Mouse (Mus musculus) lung, embryonic 14.5 days (tissue): ENCODE results near the gene Tmem273. TPM values are rescaled to one million over a fixed set of nuclear protein-coding genes. Genes with fewer than 3 reads are reported as not detected.

Experiments used
- ATAC-seq: fragments of 200-750 bp; cut with Nextera tagmentation; 2 replicates; pipeline ENCODE4 v1.8.0; 2017; ENCODE audit warnings: mild to moderate bottlenecking, moderate TSS enrichment, moderate library complexity; ENCODE audit not compliant: insufficient read depth
- DNase-seq: peaks from one replicate; pipeline ENCODE4 v3.0.0-alpha.2; 2015
- H3K27ac ChIP-seq: fragments of 300-500 bp; sonication (generic); 2 replicates; pipeline ENCODE4 v1.5.1; 2014; ENCODE audit warnings: low read depth, mild to moderate bottlenecking, moderate library complexity
- H3K27me3 ChIP-seq: fragments of 300-500 bp; sonication (generic); 2 replicates; pipeline ENCODE4 v1.6.1; 2014; ENCODE audit warnings: low read length, control low read depth; ENCODE audit not compliant: insufficient read depth
- H3K36me3 ChIP-seq: fragments of 300-500 bp; sonication (generic); 2 replicates; pipeline ENCODE4 v1.6.1; 2014; ENCODE audit warnings: control low read depth; ENCODE audit not compliant: insufficient read depth
- H3K4me1 ChIP-seq: fragments of 300-500 bp; sonication (generic); 2 replicates; pipeline ENCODE4 v1.6.1; 2014; ENCODE audit warnings: antibody characterized with exemption, control low read depth; ENCODE audit not compliant: insufficient read depth
- H3K4me2 ChIP-seq: fragments of 300-500 bp; sonication (generic); 2 replicates; pipeline ENCODE4 v1.6.1; 2014; ENCODE audit warnings: mild to moderate bottlenecking
- H3K4me3 ChIP-seq: fragments of 300-500 bp; sonication (generic); 2 replicates; pipeline ENCODE4 v1.5.1; 2014; ENCODE audit warnings: low read depth, low read length
- H3K9ac ChIP-seq: fragments of 300-500 bp; sonication (generic); 2 replicates; pipeline ENCODE4 v1.6.1; 2014
- H3K9me3 ChIP-seq: fragments of 300-500 bp; sonication (generic); 2 replicates; pipeline ENCODE4 v1.6.1; 2016; ENCODE audit warnings: low read depth, low read length, control low read depth
- CTCF ChIP-seq: IDR thresholded peaks from 2 replicates; pipeline ENCODE4 v1.5.1; 2016; ENCODE audit warnings: antibody characterized with exemption, low read depth
- WGBS: fragments of 180-500 bp; shearing (Covaris S2); extraction: QIAGEN DNeasy Blood & Tissue Kit; methylation state at CpG from one replicate; pipeline ENCODE4 v1.1.7; 2014; 5-methylcytosine and 5-hydroxymethylcytosine counted together
- polyA plus RNA-seq: library from polyadenylated mRNA; unstranded; fragments of >200 nt; fragmentation: Nextera tagmentation; extraction: Ambion mirVana; gene quantifications from 2 replicates; pipeline ENCODE4 v1.2.1, GENCODE M21; 2014

Gene Tmem273
- polyA plus RNA-seq, 1 experiment from 2014 or later = 1.4 TPM

- Histone ChIP-seq H3K4me3 (no peak overlapping the region), H3K4me1 (no peaks in the 10 kb centered on the region), H3K4me2 (no peak overlapping the region), H3K9ac (no peak overlapping the region), H3K9me3 (no peaks in the 10 kb centered on the region), H3K36me3 (no peaks in the 10 kb centered on the region), H3K27me3 (no peaks in the 10 kb centered on the region), H3K27ac (no peak overlapping the region)
- no peak for TF ChIP-seq CTCF
- DNase-seq (no peak), ATAC-seq (no peak)
- WGBS = 35% methylated on average over 4 of the region's 4 CpGs
Measured at GRCm38 (mm10) chr14:32772085-32772484, 13.7 kb upstream of the Tmem273 start.

- Histone ChIP-seq H3K9ac (no peak overlapping the region), H3K27ac (no peak overlapping the region), H3K4me2 (no peak overlapping the region), H3K27me3 (no peaks in the 10 kb centered on the region), H3K36me3 (no peaks in the 10 kb centered on the region), H3K4me3 (no peak overlapping the region), H3K9me3 (no peaks in the 10 kb centered on the region), H3K4me1 (no peaks in the 10 kb centered on the region)
- peak; percentile 81 for DNase-seq
- TF ChIP-seq CTCF = peak; percentile 61
- WGBS = 46% methylated on average over 3 of the region's 3 CpGs
- no peak for ATAC-seq
Measured at GRCm38 (mm10) chr14:32772791-32773190, 13.0 kb upstream of the Tmem273 start.

- Histone ChIP-seq H3K4me1 (no peaks in the 10 kb centered on the region), H3K9ac (no peak overlapping the region), H3K4me3 (no peak overlapping the region), H3K36me3 (no peaks in the 10 kb centered on the region), H3K4me2 (no peak overlapping the region), H3K27ac (no peak overlapping the region), H3K9me3 (no peaks in the 10 kb centered on the region), H3K27me3 (no peaks in the 10 kb centered on the region)
- 74% methylated on average over 3 of the region's 3 CpGs for WGBS
- ATAC-seq (no peak), DNase-seq (no peak)
- TF ChIP-seq CTCF = no peak
Measured at GRCm38 (mm10) chr14:32773456-32773855, 12.3 kb upstream of the Tmem273 start.

GRCm38 (mm10) chr14:32776077-32776476 is 9.7 kb upstream of the Tmem273 start:
- no peak for TF ChIP-seq CTCF
- Histone ChIP-seq H3K4me2 (no peak overlapping the region), H3K27me3 (no peaks in the 10 kb centered on the region), H3K4me3 (no peak overlapping the region), H3K27ac (no peak overlapping the region), H3K36me3 (no peaks in the 10 kb centered on the region), H3K4me1 (no peaks in the 10 kb centered on the region), H3K9me3 (no peaks in the 10 kb centered on the region), H3K9ac (no peak overlapping the region)
- WGBS = 75% methylated on average over 7 of the region's 7 CpGs
- DNase-seq (no peak), ATAC-seq (no peak)

GRCm38 (mm10) chr14:32778362-32778761 is 7.4 kb upstream of the Tmem273 start:
- Histone ChIP-seq H3K27ac (no peak overlapping the region), H3K9me3 (no peaks in the 10 kb centered on the region), H3K9ac (no peak overlapping the region), H3K4me1 (no peaks in the 10 kb centered on the region), H3K4me3 (no peak overlapping the region), H3K4me2 (no peak overlapping the region), H3K27me3 (no peaks in the 10 kb centered on the region), H3K36me3 (no peaks in the 10 kb centered on the region)
- no peak for ATAC-seq
- 81% methylated on average over 3 of the region's 3 CpGs for WGBS
- no peak for TF ChIP-seq CTCF
- DNase-seq = no peak

GRCm38 (mm10) chr14:32782866-32783265 is 2.9 kb upstream of the Tmem273 start:
- ATAC-seq (no peak), DNase-seq (no peak)
- H3K9ac ChIP-seq = no peak overlapping the region
- H3K27ac ChIP-seq = no peak overlapping the region
- no peaks in the 10 kb centered on the region for H3K4me1 ChIP-seq
- H3K9me3 ChIP-seq = no peaks in the 10 kb centered on the region
- H3K27me3 ChIP-seq = no peaks in the 10 kb centered on the region
- H3K4me3 ChIP-seq = no peak overlapping the region
- WGBS = 85% methylated on average over 4 of the region's 4 CpGs
- H3K4me2 ChIP-seq = no peak overlapping the region
- TF ChIP-seq CTCF = no peak
- no peaks in the 10 kb centered on the region for H3K36me3 ChIP-seq

- no peak for DNase-seq
- WGBS = 64% methylated on average over 12 of the region's 12 CpGs
- no peak for ATAC-seq
- Histone ChIP-seq H3K27me3 (no peaks in the 10 kb centered on the region), H3K4me2 (no peak overlapping the region), H3K27ac (no peak overlapping the region), H3K9me3 (no peaks in the 10 kb centered on the region), H3K4me3 (no peak overlapping the region), H3K36me3 (no peaks in the 10 kb centered on the region), H3K9ac (no peak overlapping the region), H3K4me1 (no peaks in the 10 kb centered on the region)
- no peak for TF ChIP-seq CTCF
Measured at GRCm38 (mm10) chr14:32784130-32784747, 1.5 kb upstream of the Tmem273 start.

- Histone ChIP-seq H3K9me3 (no peaks in the 10 kb centered on the region), H3K4me1 (no peaks in the 10 kb centered on the region), H3K4me2 (no peak overlapping the region), H3K27ac (no peak overlapping the region), H3K9ac (no peak overlapping the region), H3K36me3 (no peaks in the 10 kb centered on the region), H3K4me3 (no peak overlapping the region), H3K27me3 (no peaks in the 10 kb centered on the region)
- 77% methylated on average over 4 of the region's 4 CpGs for WGBS
- no peak for TF ChIP-seq CTCF
- no peak for ATAC-seq
- no peak for DNase-seq
Measured at GRCm38 (mm10) chr14:32784748-32785134, 1.0 kb upstream of the Tmem273 start.
